Mouse (Mus musculus) gastrocnemius, postnatal 4 days (tissue): Measurements from ENCODE around the gene Kctd4. TPM values are rescaled to one million over a fixed set of nuclear protein-coding genes. Genes with fewer than 3 reads are reported as not detected.

ENCODE experiments used
- DNase-seq, 2 experiments: peaks; one replicate each; pipeline ENCODE4 v3.0.0; 2021 to 2022; ENCODE audit warnings: low spot score in 2 of 2, mixed read lengths in 2 of 2
- total RNA-seq, 2 experiments: library from RNA; stranded (reverse); gene quantifications; 2 replicates each; pipeline ENCODE4 v1.2.3; 2021

The Kctd4 gene
- total RNA-seq, 2 experiments from 2014 or later = 0.12 to 0.18 TPM

DNA sequence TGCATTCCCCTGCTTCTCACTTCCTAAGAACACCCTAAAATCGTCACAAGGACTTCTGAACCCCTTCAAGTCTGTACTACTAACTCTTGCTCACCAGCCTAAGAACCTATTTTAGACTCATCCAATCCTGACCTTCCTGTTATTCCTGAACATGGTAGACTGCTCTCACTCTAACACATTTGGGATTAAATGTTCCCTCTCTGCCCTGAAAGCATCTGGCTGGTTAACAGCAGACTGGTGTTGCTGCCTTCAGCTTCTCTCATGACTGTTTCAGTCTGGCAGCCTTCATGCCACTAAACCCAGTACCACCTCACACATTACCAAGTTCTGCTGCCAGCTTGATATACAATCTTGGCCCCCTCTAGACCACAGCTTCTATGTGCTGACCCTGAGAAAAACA, 34.4 kb downstream of the Kctd4 start:
- DNase-seq = no peak

DNA sequence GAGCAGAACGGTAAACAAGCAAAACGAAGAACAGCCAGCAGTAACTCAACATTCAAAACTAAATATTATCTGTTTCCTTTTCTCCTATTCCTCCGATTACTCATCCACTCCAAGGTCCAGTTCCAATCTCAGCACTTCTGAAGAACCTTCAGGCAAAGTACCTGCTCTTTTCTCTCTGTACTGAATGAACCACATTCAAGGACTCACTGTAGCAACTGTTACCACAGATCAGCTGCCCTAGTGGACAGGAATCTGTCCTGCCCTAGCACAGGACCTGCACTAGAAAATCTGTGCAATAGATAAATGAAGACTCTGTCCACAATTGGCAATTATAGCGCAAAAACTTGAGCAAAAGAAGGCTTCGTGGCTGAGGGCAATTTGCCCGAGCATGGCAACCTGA, 36.1 kb downstream of the Kctd4 start:
- no peak for DNase-seq

DNA sequence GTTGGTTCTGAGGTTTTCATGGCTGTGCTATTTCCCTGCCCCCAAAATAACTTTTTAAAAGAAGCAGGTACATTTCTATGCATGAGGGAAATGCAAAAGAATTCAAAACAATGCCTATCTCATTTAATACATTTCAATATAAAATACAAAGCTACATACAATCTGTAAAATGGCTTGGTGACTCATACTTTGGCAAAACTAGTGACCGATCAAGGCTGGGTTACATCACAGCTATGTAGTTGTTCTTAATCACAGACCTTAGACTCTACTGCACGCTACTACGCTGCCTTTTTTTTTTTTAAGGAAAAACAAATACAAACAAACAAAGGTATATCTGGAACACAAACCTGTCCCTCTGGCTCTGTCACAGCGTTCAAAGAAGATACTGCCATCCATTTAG, 37.6 kb downstream of the Kctd4 start:
- DNase-seq = no peak

DNA sequence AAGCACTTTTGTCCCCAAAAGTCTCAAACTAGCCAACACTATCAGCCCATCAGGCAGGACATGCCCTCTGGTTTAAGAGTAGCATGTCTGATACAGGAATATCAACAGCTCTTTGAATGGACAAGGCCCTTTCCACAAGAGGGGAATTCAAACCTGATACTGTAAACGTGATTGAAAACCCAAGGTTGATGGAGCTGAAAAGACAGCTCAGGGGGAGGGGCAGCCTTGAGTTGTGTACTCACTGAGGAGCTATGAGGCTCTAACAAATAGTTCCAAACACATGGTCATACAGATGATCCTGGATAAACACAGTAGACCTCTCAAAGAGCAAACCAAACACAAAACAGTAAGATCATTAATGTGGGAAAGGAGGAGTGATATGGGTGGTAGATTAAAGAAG, 43.3 kb downstream of the Kctd4 start:
- no peak for DNase-seq

DNA sequence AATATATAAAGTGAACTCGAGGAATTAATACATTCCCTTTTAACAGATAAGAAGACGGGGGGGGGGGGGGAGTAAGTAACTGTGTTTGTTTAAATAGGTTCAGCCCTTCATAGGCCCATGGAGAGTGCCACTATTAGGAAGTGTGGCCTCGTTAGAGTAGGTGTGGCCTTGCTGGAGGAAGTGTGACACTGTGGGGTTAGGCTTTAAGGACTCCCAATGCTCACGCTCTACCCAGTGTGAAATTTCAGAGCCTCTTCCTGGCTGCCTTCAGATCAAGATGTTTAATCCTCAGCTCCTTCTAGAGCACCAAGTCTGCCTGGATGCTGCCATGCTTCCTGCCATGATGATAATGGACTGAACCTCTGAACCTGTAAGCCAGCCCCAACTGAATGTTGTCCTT, 47.0 kb downstream of the Kctd4 start:
- DNase-seq = no peak

DNA sequence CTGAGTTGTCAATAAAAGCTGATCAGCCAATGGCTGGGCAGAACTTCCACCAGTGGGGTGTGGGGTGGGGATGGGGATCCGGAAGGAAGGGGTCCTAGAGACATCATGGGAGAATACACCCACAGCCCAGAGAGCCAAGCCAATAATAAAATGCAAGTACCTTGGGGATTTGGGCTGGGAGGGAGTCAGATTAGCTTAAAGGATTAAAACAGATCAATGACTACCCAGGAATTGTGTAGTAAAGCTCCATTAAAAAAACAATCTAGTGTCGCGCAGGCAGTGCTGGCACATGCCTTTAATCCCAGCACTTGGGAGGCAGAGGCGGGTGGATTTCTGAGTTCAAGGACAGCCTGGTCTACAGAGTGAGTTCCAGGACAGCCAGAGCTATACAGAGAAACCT, 50.2 kb downstream of the Kctd4 start:
- DNase-seq = no peak

DNA sequence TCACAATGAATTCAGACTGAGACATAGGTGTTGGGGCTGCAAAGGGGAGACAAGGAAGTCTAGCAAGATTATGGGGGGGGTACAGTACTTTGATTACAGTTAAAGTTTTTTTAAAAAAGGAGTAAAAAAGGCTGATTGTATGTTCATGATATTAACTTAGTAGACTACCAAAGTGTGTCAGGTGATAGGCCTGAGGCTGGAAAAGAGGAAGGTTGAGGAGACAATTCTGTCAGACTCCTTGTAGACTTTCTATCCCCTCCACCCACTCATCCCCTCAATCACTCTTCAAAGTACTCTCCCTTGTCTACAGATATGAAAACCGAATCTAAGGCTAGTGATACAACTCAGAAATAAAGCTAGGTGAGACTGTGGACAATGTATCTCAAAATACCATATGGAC, 53.4 kb downstream of the Kctd4 start:
- no peak for DNase-seq

DNA sequence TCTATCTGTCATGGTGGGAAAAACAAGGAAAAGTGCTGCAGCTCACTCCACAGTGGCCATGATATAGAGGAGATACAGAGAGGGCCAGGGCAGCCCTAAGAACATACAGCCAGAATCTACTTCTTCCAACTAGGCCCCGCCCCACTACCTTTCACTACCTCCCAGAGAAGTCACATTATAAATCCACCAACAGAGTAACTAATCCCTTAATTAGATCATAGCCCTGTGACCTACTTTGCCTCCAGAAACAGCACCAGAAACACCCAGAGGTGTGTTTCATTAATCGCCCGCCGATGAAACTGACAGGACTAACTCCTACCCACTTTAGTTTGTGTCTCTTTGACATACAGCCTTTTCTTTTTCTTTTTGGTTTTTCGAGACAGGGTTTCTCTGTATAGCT, 54.4 kb downstream of the Kctd4 start:
- no peak for DNase-seq

DNA sequence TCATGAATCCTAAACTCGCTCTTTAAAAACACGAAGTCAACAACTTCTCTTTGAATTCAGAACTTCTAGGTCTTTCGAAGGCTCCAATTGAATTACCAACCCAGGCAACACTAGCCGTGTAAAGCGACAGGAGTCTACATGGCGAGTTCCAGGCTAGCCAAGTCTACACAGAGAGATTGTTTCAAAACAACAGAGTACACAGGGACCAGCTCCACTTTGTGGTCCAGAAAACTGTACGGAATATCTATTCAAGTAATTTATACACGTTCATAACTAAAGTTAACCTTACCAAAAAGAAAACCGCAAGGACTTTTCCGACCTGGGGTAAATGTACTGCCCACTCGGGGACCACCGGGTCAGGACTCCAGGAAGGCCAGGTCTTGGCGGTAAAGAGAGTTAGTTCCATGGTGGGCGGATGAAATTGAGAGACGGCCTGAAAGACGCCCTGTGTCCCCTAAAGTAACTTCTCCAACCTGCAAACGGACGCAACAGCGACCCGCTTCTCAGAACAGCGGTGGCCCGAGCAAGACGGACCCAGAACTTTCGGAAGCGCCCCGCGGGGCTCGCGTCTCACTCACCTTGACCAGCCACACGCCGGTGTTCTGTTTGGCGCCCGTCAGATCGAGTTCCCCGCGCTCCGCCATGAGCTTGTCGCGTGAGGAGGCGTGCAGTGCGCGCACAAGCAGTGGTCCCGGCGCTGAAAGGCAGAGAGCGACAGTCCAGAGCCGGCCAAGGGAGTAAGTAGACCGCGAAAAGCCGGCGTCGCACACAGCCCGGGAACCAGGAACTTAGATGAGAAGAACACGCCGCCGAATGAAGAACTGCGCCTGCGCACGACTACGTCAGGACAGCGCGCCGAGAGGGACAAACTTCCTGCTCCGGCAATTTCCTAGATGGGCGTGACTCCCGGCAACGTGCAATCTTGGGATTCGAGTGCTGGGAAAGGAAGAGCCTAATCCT, 55.6 kb downstream of the Kctd4 start, which contains the start of gene Gtf2f2:
TSS of gene Gtf2f2 (minus strand) at position 764 of the 960 bp plus-strand sequence.
- peak; percentile 93 to 94 for DNase-seq

DNA sequence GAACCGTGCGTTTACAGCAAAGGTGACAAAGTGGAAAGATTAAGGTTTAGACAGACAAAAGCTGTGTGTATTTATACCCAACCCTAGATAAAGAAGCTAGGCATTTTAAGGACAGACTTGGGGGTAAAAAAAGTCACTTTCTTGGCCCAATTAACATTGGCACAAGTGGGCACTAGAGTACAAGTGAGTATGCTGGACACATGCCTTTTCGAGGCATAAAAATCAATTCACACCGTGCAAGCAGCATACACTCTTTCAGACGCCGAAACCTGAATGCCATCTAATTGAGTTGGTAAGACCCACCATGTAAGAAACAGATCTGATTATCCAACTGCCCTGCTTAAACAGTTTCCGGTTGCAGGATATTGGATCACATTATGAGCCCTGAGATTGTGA, 56.3 kb downstream of the Kctd4 start:
- DNase-seq = no peak

DNA sequence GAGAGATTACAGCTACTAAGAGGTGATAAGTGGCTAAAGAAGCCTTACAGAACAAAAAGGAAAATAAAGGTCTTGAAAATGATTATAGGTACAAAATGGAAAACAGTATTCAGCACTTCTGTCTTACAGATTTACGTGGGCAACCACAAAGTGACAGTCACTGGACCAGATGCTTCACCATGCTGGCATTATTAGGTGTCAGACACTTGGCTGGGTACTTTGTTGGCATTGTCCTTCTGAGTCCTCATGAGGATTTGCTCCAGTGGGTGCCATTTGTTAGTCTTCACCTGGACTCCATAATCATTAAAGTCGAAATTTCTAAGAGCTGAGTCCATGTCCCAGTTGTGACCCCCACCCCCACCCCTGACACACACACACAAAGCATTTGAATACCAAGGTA, 59.5 kb downstream of the Kctd4 start:
- no peak for DNase-seq

Other genes starting within 250 kb of the Kctd4 start
- gene Cog3, start 200.5 kb upstream of the Kctd4 start, total RNA-seq = 10 to 100 TPM; 18.0 to 18.3 TPM
- 10 to 100 TPM in 1 of 2 experiments, 1 to 10 TPM in 1; 9.4 to 11.0 TPM for gene Slc25a30, start 168.0 kb upstream of the Kctd4 start, total RNA-seq
- gene Tpt1, start 109.9 kb upstream of the Kctd4 start, total RNA-seq = 1,000 to 10,000 TPM; 3,882 to 3,909 TPM
- gene Gtf2f2, start 55.9 kb downstream of the Kctd4 start, total RNA-seq = 10 to 100 TPM; 19.1 to 19.5 TPM
- 10 to 100 TPM in 1 of 2 experiments, 1 to 10 TPM in 1; 9.0 to 10.4 TPM for gene Gpalpp1, start 155.8 kb downstream of the Kctd4 start, total RNA-seq
- 1 to 10 TPM; 6.3 TPM for gene Nufip1, start 155.9 kb downstream of the Kctd4 start, total RNA-seq